Mouse (Mus musculus) ES-E14 (cell line): ENCODE results near the gene Hmx2. TPM values are rescaled to one million over a fixed set of nuclear protein-coding genes. Genes with fewer than 3 reads are reported as not detected.

Experiments
- DNase-seq: peaks from one replicate; pipeline ENCODE4 v3.0.0-alpha.2; 2013; ENCODE audit warnings: low read depth, low spot score
- H3K27ac ChIP-seq: 2 replicates; pipeline ENCODE4 v1.5.1; 2012; ENCODE audit warnings: low read depth, mild to moderate bottlenecking, low read length, moderate library complexity, mixed read lengths; ENCODE audit not compliant: poor library complexity, insufficient read depth, severe bottlenecking
- H3K36me3 ChIP-seq: 2 replicates; pipeline ENCODE4 v1.6.1; 2012; ENCODE audit warnings: mild to moderate bottlenecking, low read length, moderate library complexity, mixed read lengths; ENCODE audit not compliant: control insufficient read depth, poor library complexity, insufficient read depth, severe bottlenecking
- H3K4me1 ChIP-seq, 2 experiments: fragments of 150-350 bp in 1 of 2; sonication (generic) in 1 of 2; 2 replicates each; pipeline ENCODE4 v1.6.1; 2012; ENCODE audit warnings: low read length in 2 of 2, mild to moderate bottlenecking in 1 of 2, mixed read lengths in 1 of 2; ENCODE audit not compliant: control insufficient read depth in 2 of 2, insufficient read depth in 2 of 2, poor library complexity in 1 of 2
- H3K4me3 ChIP-seq, 2 experiments: fragments of 150-350 bp in 1 of 2; sonication (generic) in 1 of 2; 2 replicates each; pipeline ENCODE4 v1.5.1; 2012; ENCODE audit warnings: low read length in 2 of 2, low read depth in 1 of 2, mild to moderate bottlenecking in 1 of 2, mixed read lengths in 1 of 2; ENCODE audit not compliant: insufficient read depth in 1 of 2, poor library complexity in 1 of 2, severe bottlenecking in 1 of 2
- H3K9ac ChIP-seq: 2 replicates; pipeline ENCODE4 v1.6.1; 2012; ENCODE audit warnings: low read depth, mild to moderate bottlenecking, low read length, mixed read lengths; ENCODE audit not compliant: poor library complexity, insufficient read depth, severe bottlenecking
- H3K9me3 ChIP-seq: fragments of 150-350 bp; sonication (generic); 2 replicates; pipeline ENCODE4 v1.6.1; 2012; ENCODE audit warnings: low read depth, mild to moderate bottlenecking, low read length; ENCODE audit not compliant: control insufficient read depth, insufficient read depth
- CHD2 ChIP-seq: IDR thresholded peaks from 2 replicates; pipeline ENCODE4 v1.6.1; 2014; ENCODE audit warnings: mild to moderate bottlenecking, low read depth, low read length, inconsistent platforms
- HCFC1 ChIP-seq: IDR thresholded peaks from 2 replicates; pipeline ENCODE4 v1.6.1; 2012; ENCODE audit warnings: low read length, inconsistent platforms, borderline replicate concordance; ENCODE audit not compliant: insufficient read depth
- MAFK ChIP-seq: IDR thresholded peaks from 2 replicates; pipeline ENCODE4 v1.6.1; 2014; ENCODE audit warnings: mild to moderate bottlenecking, low read depth, low read length, inconsistent platforms; ENCODE audit not compliant: insufficient read depth
- ZC3H11A ChIP-seq: IDR thresholded peaks from 2 replicates; pipeline ENCODE4 v1.6.1; 2012; ENCODE audit warnings: low read depth, mild to moderate bottlenecking, inconsistent platforms, low read length, borderline replicate concordance
- ZNF384 ChIP-seq: IDR thresholded peaks from 2 replicates; pipeline ENCODE4 v1.6.1; 2012; ENCODE audit warnings: low read depth, low read length, inconsistent platforms
- in situ Hi-C, 2 experiments: fragments of 600-800 bp; cut with MboI; formaldehyde crosslinking; loops; one replicate each; pipeline ENCODE4 v1.15.1; 2025; ENCODE audit warnings: low sequenced_read_pairs in 2 of 2, inconsistent platforms in 1 of 2; ENCODE audit not compliant: unreplicated experiment in 2 of 2
- total RNA-seq: library from RNA; depleted of rRNA; stranded (reverse); fragments of 300-350 nt; gene quantifications from 2 replicates; pipeline ENCODE4 v1.2.3, GENCODE M21; 2012

The Hmx2 gene
- total RNA-seq, 1 experiment, result 0.18 TPM

GRCm38 (mm10) chr7:131545701-131546385, 2.7 kb upstream of the Hmx2 start:
- no peaks in the 10 kb centered on the region for H3K36me3 ChIP-seq
- in situ Hi-C loops, result loop anchor here (25.0 kb wide), 1 partner anchor 341 kb away; no protein-coding TSS in a partner anchor
- no peak for TF ChIP-seq MAFK
- no peak for TF ChIP-seq HCFC1
- TF ChIP-seq ZNF384, result no peak
- TF ChIP-seq ZC3H11A, result no peak
- no peak for TF ChIP-seq CHD2
- H3K4me3 ChIP-seq, result no peak overlapping the region
- no peaks in the 10 kb centered on the region for H3K9me3 ChIP-seq
- no peak overlapping the region for H3K27ac ChIP-seq
- peaks cover 0 to 2% of the 10 kb centered on the region in 2 experiments; a peak in 1 of 4 replicates for H3K4me1 ChIP-seq
- H3K9ac ChIP-seq, result no peak overlapping the region
- no peak for DNase-seq

- Histone ChIP-seq H3K9ac (no peak overlapping the region), H3K36me3 (no peaks in the 10 kb centered on the region), H3K4me1 (peaks cover 0 to 2% of the 10 kb centered on the region in 2 experiments; a peak in 1 of 4 replicates), H3K4me3 (no peak overlapping the region), H3K9me3 (no peaks in the 10 kb centered on the region), H3K27ac (no peak overlapping the region)
- no peak for DNase-seq
- in situ Hi-C loops, result loop anchor here (25.0 kb wide), 1 partner anchor 341 kb away; no protein-coding TSS in a partner anchor
- TF ChIP-seq ZNF384 (no peak), ZC3H11A (no peak), HCFC1 (no peak), CHD2 (no peak), MAFK (no peak)
Observed at GRCm38 (mm10) chr7:131546423-131546822, 2.1 kb upstream of the Hmx2 start.

GRCm38 (mm10) chr7:131547481-131547880, 1.1 kb upstream of the Hmx2 start:
- no peak overlapping the region for H3K9ac ChIP-seq
- H3K4me3 ChIP-seq, result no peak overlapping the region
- no peak for TF ChIP-seq MAFK
- H3K27ac ChIP-seq, result no peak overlapping the region
- in situ Hi-C loops, result loop anchor here (25.0 kb wide), 1 partner anchor 340 kb away; no protein-coding TSS in a partner anchor
- DNase-seq, result no peak
- peaks cover 0 to 2% of the 10 kb centered on the region in 2 experiments; a peak in 1 of 4 replicates for H3K4me1 ChIP-seq
- H3K36me3 ChIP-seq, result no peaks in the 10 kb centered on the region
- H3K9me3 ChIP-seq, result no peaks in the 10 kb centered on the region

- Histone ChIP-seq H3K36me3 (no peaks in the 10 kb centered on the region), H3K4me3 (no peak overlapping the region), H3K9ac (no peak overlapping the region), H3K27ac (no peak overlapping the region), H3K4me1 (peaks cover 0 to 4% of the 10 kb centered on the region in 2 experiments; a peak in 1 of 4 replicates), H3K9me3 (no peaks in the 10 kb centered on the region)
- DNase-seq, result no peak
- in situ Hi-C loops, result loop anchor here (10.0 kb wide), 1 partner anchor 1043 kb away; the partner anchor contains the start of gene Nkx1-2 (in 2 of the 2)
- TF ChIP-seq ZNF384, result no peak
- TF ChIP-seq ZC3H11A, result no peak
- no peak for TF ChIP-seq HCFC1
- no peak for TF ChIP-seq CHD2
- no peak for TF ChIP-seq MAFK
Observed at GRCm38 (mm10) chr7:131551471-131551870, 2.9 kb downstream of the Hmx2 start.
